In genomic region chr1:129207674-129208073, GRCm38 (mm10) we compare ENCODE assay signal across 26 mouse cellular contexts.
DNase-seq lines count a peak whose midpoint lies in the region; ATAC-seq and TF ChIP-seq lines count a peak whose summit lies in the region.
"Had no signal": no experiment of that assay in that cellular context is flagged by ENCODE, and none has a peak within 500 bp of the region (broad histone marks: within the 10 kb centered on the region; RNA-seq: fewer than 3 reads in every experiment).

No protein-coding gene starts in this region.

- TF ChIP-seq CTCF in brain, embryonic 14.5 days (IDR thresholded peaks at IDR 0.05; ENCODE audit: borderline replicate concordance, extremely low read depth, insufficient read depth, insufficient read length): no peak

- H3K4me2 ChIP-seq in hindbrain, embryonic 13.5 days: no peak overlapping the region
- no peak overlapping the region for H3K4me2 ChIP-seq in midbrain, embryonic 11.5 days
- no peak overlapping the region for H3K4me2 ChIP-seq in midbrain, embryonic 16.5 days (ENCODE audit: low read length)
- H3K4me2 ChIP-seq: embryonic facial prominence, embryonic 13.5 days; hindbrain, embryonic 14.5 days; limb, embryonic 15.5 days; liver, embryonic 13.5 days; lung, embryonic 14.5 days; neural tube, embryonic 12.5 days had no signal

- no peak overlapping the region for H3K4me3 ChIP-seq in hindbrain, embryonic 10.5 days
- no peak overlapping the region for H3K4me3 ChIP-seq in hindbrain, embryonic 13.5 days
- H3K4me3 ChIP-seq in midbrain, embryonic 11.5 days (ENCODE audit: low read depth, low read length): no peak overlapping the region
- no peak overlapping the region for H3K4me3 ChIP-seq in midbrain, embryonic 16.5 days (ENCODE audit: low read depth, low read length)
- H3K4me3 ChIP-seq: embryonic facial prominence, embryonic 13.5 days; limb, embryonic 10.5 days; limb, embryonic 15.5 days; liver, embryonic 13.5 days; myocyte; neural tube, embryonic 12.5 days had no signal

- peaks cover 19% of the 10 kb centered on the region for H3K4me1 ChIP-seq in hindbrain, embryonic 10.5 days (replicated peaks)
- peaks cover 7% of the 10 kb centered on the region for H3K4me1 ChIP-seq in hindbrain, embryonic 13.5 days (replicated peaks)
- H3K4me1 ChIP-seq in midbrain, embryonic 11.5 days (ENCODE audit: control insufficient read depth, insufficient read depth, low read length): peaks cover 8% of the 10 kb centered on the region; the same call in 1 of the 2 replicates
- H3K4me1 ChIP-seq in midbrain, embryonic 16.5 days (ENCODE audit: control insufficient read depth, insufficient read depth, low read length): peaks cover 9% of the 10 kb centered on the region
- H3K4me1 ChIP-seq: limb, embryonic 10.5 days; limb, embryonic 15.5 days; liver, embryonic 13.5 days had no signal

- H3K9me3 ChIP-seq in hindbrain, embryonic 10.5 days: no peaks in the 10 kb centered on the region
- no peaks in the 10 kb centered on the region for H3K9me3 ChIP-seq in hindbrain, embryonic 13.5 days
- no peaks in the 10 kb centered on the region for H3K9me3 ChIP-seq in midbrain, embryonic 11.5 days (ENCODE audit: control insufficient read depth, low read length)
- no peaks in the 10 kb centered on the region for H3K9me3 ChIP-seq in midbrain, embryonic 16.5 days (replicated peaks; ENCODE audit: control insufficient read depth, low read length, poor library complexity, severe bottlenecking)
- H3K9me3 ChIP-seq: embryonic facial prominence, embryonic 13.5 days; limb, embryonic 10.5 days; limb, embryonic 15.5 days; liver, embryonic 13.5 days; neural tube, embryonic 12.5 days had no signal

- no peak for ATAC-seq in hindbrain, embryonic 13.5 days (ENCODE audit: low FRiP score)
- ATAC-seq in midbrain, embryonic 11.5 days (ENCODE audit: low FRiP score): peak; percentile 2; the same call in 1 of the 2 replicates
- 0 out of 2 replicates have a peak, but pooled peaks have one; percentile 49 for ATAC-seq in midbrain, embryonic 16.5 days
- no peak for ATAC-seq in activated CD4-positive, CD25-positive, alpha-beta regulatory T cell, adult 4 months
- ATAC-seq: CD4-positive, CD25-positive, alpha-beta regulatory T cell, adult 4 months; intestine, postnatal 0 days had no signal

- H3K36me3 ChIP-seq in hindbrain, embryonic 10.5 days: no peaks in the 10 kb centered on the region
- no peaks in the 10 kb centered on the region for H3K36me3 ChIP-seq in hindbrain, embryonic 13.5 days
- no peaks in the 10 kb centered on the region for H3K36me3 ChIP-seq in midbrain, embryonic 11.5 days (ENCODE audit: control insufficient read depth, insufficient read depth, low read length)
- no peaks in the 10 kb centered on the region for H3K36me3 ChIP-seq in midbrain, embryonic 16.5 days (ENCODE audit: control insufficient read depth, insufficient read depth, low read length)
- H3K36me3 ChIP-seq: embryonic facial prominence, embryonic 13.5 days; limb, embryonic 10.5 days; limb, embryonic 15.5 days; liver, embryonic 13.5 days; neural tube, embryonic 12.5 days had no signal

- H3K27me3 ChIP-seq in hindbrain, embryonic 10.5 days (ENCODE audit: insufficient read depth, poor library complexity, severe bottlenecking): peaks cover 22% of the 10 kb centered on the region
- peaks cover 18% of the 10 kb centered on the region; the same call in 1 of the 2 replicates for H3K27me3 ChIP-seq in hindbrain, embryonic 13.5 days
- H3K27me3 ChIP-seq in midbrain, embryonic 11.5 days (ENCODE audit: control insufficient read depth, insufficient read depth, low read length): no peaks in the 10 kb centered on the region
- no peaks in the 10 kb centered on the region for H3K27me3 ChIP-seq in midbrain, embryonic 16.5 days (ENCODE audit: control insufficient read depth, insufficient read depth, low read depth, low read length)
- H3K27me3 ChIP-seq: embryonic facial prominence, embryonic 13.5 days; limb, embryonic 15.5 days; liver, embryonic 13.5 days; neural tube, embryonic 12.5 days had no signal

- H3K27ac ChIP-seq in hindbrain, embryonic 10.5 days: peak overlapping the region; percentile 74
- no peak overlapping the region for H3K27ac ChIP-seq in hindbrain, embryonic 13.5 days
- H3K27ac ChIP-seq in midbrain, embryonic 11.5 days (ENCODE audit: low read depth, low read length): peak overlapping the region; percentile 74; the same call in 1 of the 2 replicates
- no peak overlapping the region; the same call in 1 of the 2 replicates for H3K27ac ChIP-seq in midbrain, embryonic 16.5 days (ENCODE audit: low read length)
- H3K27ac ChIP-seq: limb, embryonic 10.5 days; limb, embryonic 15.5 days; liver, embryonic 13.5 days had no signal

- 67% methylated on average over 5 of the region's 5 CpGs for WGBS in hindbrain, embryonic 10.5 days
- WGBS in hindbrain, embryonic 13.5 days: 45% methylated on average over 5 of the region's 5 CpGs
- 46% methylated on average over 5 of the region's 5 CpGs for WGBS in midbrain, embryonic 11.5 days
- 36% methylated on average over 5 of the region's 5 CpGs for WGBS in midbrain, embryonic 16.5 days

- no peak for TF ChIP-seq POLR2A in brain, embryonic 14.5 days (IDR thresholded peaks at IDR 0.05; ENCODE audit: borderline replicate concordance, extremely low read depth, insufficient read depth, insufficient read length, poor library complexity, severe bottlenecking)

- H3K9ac ChIP-seq in hindbrain, embryonic 13.5 days: no peak overlapping the region
- H3K9ac ChIP-seq in midbrain, embryonic 11.5 days (ENCODE audit: low read length): no peak overlapping the region
- H3K9ac ChIP-seq in midbrain, embryonic 16.5 days (ENCODE audit: low read depth, low read length): no peak overlapping the region
- H3K9ac ChIP-seq: embryonic facial prominence, embryonic 13.5 days; limb, embryonic 15.5 days; liver, embryonic 13.5 days; lung, embryonic 14.5 days; neural tube, embryonic 12.5 days had no signal

- no peak for DNase-seq in hindbrain, embryonic 10.5 days (ENCODE audit: low spot score)
- peak; percentile 45 for DNase-seq in brain, embryonic 14.5 days (ENCODE audit: low read depth)
- no peak for DNase-seq in midbrain, embryonic 11.5 days (ENCODE audit: low spot score, missing footprints)
- no peak for DNase-seq in adrenal gland, postnatal 25 days
- DNase-seq: adrenal gland, adult 2 months; cerebellum, adult 11-12 months; cerebellum, adult 9-11 months; gastrocnemius, postnatal 10 days; heart, postnatal 14 days; kidney, adult 9 months; kidney, postnatal 10 days; liver, embryonic 13.5 days; lung, embryonic 14.5 days; lung, postnatal 14 days; thymus, postnatal 4 days had no signal

Comparison
In these comparisons a context has a peak if more than half of its experiments do, and no peak if none do; other contexts are left out.
1. H3K27ac ChIP-seq: peak in hindbrain, embryonic 10.5 days (single experiment) and midbrain, embryonic 11.5 days (single experiment); none in hindbrain, embryonic 13.5 days (single experiment) and midbrain, embryonic 16.5 days (single experiment).
2. ATAC-seq: peak in midbrain, embryonic 11.5 days (single experiment) and midbrain, embryonic 16.5 days (single experiment); none in hindbrain, embryonic 13.5 days (single experiment) and activated CD4-positive, CD25-positive, alpha-beta regulatory T cell, adult 4 months (single experiment).